Mouse (Mus musculus): ENCODE data around the gene Gm28230. TPM values are rescaled to one million over a fixed set of nuclear protein-coding genes. Genes with fewer than 3 reads are reported as not detected.

Gene Gm28230
- total RNA-seq, 2 experiments from 2014 or later = not detected

DNA sequence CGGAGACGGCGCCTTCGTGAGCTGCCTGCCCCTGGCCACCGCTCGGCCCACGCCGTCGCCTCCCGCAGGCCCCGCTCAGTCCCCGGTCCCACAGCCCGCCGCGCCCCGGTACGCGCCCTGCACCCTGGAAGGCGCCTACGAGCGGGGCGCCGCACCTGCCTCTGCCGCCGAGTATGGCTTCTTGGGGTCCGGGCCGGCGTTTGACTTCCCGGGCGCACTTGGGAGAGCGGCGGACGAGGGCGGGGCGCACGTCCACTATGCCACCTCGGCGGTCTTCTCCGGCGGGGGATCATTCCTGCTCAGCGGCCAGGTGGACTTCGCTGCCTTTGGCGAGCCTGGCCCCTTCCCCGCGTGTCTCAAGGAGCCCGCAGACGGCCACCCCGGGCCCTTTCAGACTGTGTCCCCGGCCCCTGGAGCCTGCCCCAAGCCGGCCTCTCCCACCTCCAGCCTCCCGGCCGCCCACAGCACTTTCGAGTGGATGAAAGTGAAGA, 36.8 kb downstream of the Gm28230 start:
- DNase-seq = no peak

DNA sequence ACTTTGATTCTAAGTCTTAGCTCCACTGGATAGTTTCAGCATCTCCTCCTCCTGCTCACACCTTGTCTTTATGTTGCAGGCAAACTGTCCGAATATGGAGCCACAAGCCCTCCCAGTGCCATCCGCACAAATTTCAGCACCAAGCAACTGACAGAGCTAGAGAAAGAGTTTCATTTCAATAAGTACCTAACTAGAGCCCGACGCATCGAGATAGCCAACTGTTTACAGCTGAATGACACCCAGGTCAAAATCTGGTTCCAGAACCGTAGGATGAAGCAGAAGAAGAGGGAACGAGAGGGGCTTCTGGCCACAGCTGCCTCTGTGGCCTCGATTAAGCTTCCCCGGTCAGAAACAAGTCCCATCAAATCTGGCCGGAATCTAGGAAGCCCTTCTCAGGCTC, 37.4 kb downstream of the Gm28230 start:
- DNase-seq = no peak

DNA sequence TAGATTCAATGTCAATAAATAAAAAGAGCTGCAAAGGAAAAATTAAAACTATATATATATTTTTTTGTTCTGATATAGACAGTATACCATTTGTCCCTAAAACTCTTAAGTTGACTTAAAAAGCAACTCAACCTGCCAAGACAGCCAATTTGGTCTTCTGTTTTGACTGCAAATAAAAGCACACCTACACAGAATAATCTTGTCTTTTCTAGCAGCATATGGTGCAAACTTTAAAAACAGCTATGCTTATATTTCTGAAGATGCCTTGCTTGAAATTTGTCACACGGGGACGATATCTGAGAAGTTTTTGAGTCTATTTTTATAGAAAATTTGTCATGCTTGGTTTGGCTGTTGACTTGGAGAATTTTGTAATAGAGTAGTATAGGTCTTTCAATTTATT, 47.8 kb downstream of the Gm28230 start:
- no peak for DNase-seq

- no peak for DNase-seq
Observed at GRCm38 (mm10) chr2:74777536-74778275, 51.2 kb downstream of the Gm28230 start.

DNA sequence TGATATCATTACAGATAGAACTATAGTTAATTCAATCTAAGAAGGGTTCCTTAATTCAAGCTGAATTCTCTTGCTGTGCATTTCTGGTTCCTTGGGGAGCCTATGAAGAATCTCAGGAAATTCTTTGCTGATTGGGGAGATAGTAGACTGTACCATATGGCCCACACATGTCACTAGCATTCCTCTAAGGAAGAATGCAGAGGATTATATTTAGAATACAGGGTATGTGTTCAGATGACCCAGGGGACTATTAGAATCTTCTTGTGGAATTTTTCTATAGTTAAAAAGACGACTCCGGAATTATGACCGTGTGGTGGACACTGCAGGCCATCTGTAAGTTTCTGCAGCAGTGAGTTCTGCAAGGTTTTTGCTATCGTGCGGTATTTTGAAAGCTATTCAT, 54.9 kb downstream of the Gm28230 start:
- DNase-seq = no peak

DNA sequence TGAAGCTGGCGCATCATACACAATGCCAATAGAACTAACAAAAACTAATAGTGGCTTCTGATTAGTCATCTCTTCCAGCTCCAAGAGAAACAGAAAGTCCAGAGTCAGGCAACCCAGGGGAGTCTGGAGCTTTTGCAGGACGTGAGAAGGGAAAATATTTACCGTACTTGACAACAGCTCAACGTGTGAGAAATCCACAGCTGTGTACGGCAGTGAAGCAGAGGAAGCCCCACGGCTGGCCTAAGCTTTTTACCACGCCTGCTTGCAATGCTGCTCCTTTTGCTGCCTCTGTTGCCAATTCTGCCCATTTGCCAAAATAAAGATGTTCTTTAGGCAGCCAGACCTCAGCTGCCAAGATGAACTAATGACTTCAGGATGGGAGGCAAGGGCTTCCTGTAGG, 69.0 kb downstream of the Gm28230 start:
- DNase-seq = peak; percentile 20 to 45

Small RNA genes lying within 50 kb of the gene (microRNA-seq; reads per million reads assigned to microRNA genes)
- 0 reads per million in 2 experiments for gene Gm44463
- gene Mir10b = 1,211 to 2,060 reads per million in 2 experiments

Other genes starting within 250 kb of the Gm28230 start
- gene Lnpk, start 147.3 kb upstream of the Gm28230 start, total RNA-seq (2021) = 10 to 100 TPM; 21.4 to 26.8 TPM
- gene Evx2, start 67.2 kb upstream of the Gm28230 start, total RNA-seq (2021) = not detected
- not detected for gene Hoxd13, start 58.4 kb upstream of the Gm28230 start, total RNA-seq (2021)
- not detected for gene Hoxd12, start 51.7 kb upstream of the Gm28230 start, total RNA-seq (2021)
- gene Hoxd11, start 47.2 kb upstream of the Gm28230 start, total RNA-seq (2021) = not detected
- gene Hoxd10, start 34.8 kb upstream of the Gm28230 start, total RNA-seq (2021) = not detected
- under 1 TPM; 0.15 to 0.44 TPM for gene Hoxd9, start 29.0 kb upstream of the Gm28230 start, total RNA-seq (2021)
- 1 to 10 TPM in 1 of 2 experiments, under 1 TPM in 1; 0.65 to 2.3 TPM for gene Hoxd8, start 22.1 kb upstream of the Gm28230 start, total RNA-seq (2021)
- not detected for gene Hoxd3, start 14.8 kb upstream of the Gm28230 start, total RNA-seq (2021)
- under 1 TPM; 0.25 to 0.26 TPM for gene Hoxd4, start 14.8 kb upstream of the Gm28230 start, total RNA-seq (2021)
- not detected for gene Hoxd1, start 36.3 kb downstream of the Gm28230 start, total RNA-seq (2021)
- gene Mtx2, start 99.1 kb downstream of the Gm28230 start, total RNA-seq (2021) = 100 to 1,000 TPM; 125 to 138 TPM

Data from heart, adult 18-20 months (tissue).